Mouse (Mus musculus): Measurements from ENCODE around the gene Mospd3. TPM values are rescaled to one million over a fixed set of nuclear protein-coding genes. Genes with fewer than 3 reads are reported as not detected.

Gene Mospd3
- total and polyA plus RNA-seq, 2 experiments from 2014 or later = 9.3 to 19.7 TPM

- no peak for ATAC-seq (ENCODE audit: insufficient read depth, low read depth)
- Histone ChIP-seq H3K4me1 (ENCODE audit: control insufficient read depth, insufficient read depth) (peaks cover 5% of the 10 kb centered on the region; the same call in 1 of the 2 replicates), H3K4me3 (ENCODE audit: low read depth, low read length) (peak within 1 kb of the TSS; percentile 30), H3K4me2 (ENCODE audit: low read depth, low read length) (peak within 1 kb of the TSS; percentile 63), H3K27me3 (ENCODE audit: control insufficient read depth, insufficient read depth, low read length) (peaks cover 33% of the 10 kb centered on the region), H3K9ac (replicated peaks; ENCODE audit: low read depth, low read length) (no peak within 1 kb of the TSS), H3K9me3 (replicated peaks; ENCODE audit: control insufficient read depth, low read length) (no peaks in the 10 kb centered on the region), H3K27ac (ENCODE audit: low read depth) (no peak within 1 kb of the TSS), H3K36me3 (replicated peaks; ENCODE audit: control insufficient read depth, insufficient read depth, low read length) (peaks cover 15% of the 10 kb centered on the region)
- TF ChIP-seq EP300 (IDR thresholded peaks at IDR 0.05; ENCODE audit: low read depth) = no peak
- TF ChIP-seq CTCF (IDR thresholded peaks at IDR 0.05; ENCODE audit: low read depth) = no peak
- DNase-seq (ENCODE audit: low spot score) = no peak
- whole genome bisulfite sequencing = 25% methylated on average over 11 of the region's 11 CpGs
Observed at GRCm38 (mm10) chr5:137645652-137646091, 44.8 kb upstream of the Mospd3 start, which contains the start of gene Irs3. TSS of gene Irs3 (minus strand) at chr5:137645714.

- DNase-seq (ENCODE audit: low spot score) = no peak
- TF ChIP-seq EP300 (IDR thresholded peaks at IDR 0.05; ENCODE audit: low read depth) (no peak), CTCF (IDR thresholded peaks at IDR 0.05; ENCODE audit: low read depth) (no peak)
Observed at GRCm38 (mm10) chr5:137645091-137645651, 44.3 kb upstream of the Mospd3 start.

GRCm38 (mm10) chr5:137644484-137644883 lies 43.6 kb upstream of the Mospd3 start:
- Histone ChIP-seq H3K27me3 (ENCODE audit: control insufficient read depth, insufficient read depth, low read length) (peaks cover 33% of the 10 kb centered on the region), H3K4me2 (ENCODE audit: low read depth, low read length) (no peak overlapping the region), H3K4me3 (ENCODE audit: low read depth, low read length) (no peak overlapping the region), H3K27ac (ENCODE audit: low read depth) (no peak overlapping the region), H3K36me3 (replicated peaks; ENCODE audit: control insufficient read depth, insufficient read depth, low read length) (peaks cover 27% of the 10 kb centered on the region), H3K4me1 (ENCODE audit: control insufficient read depth, insufficient read depth) (no peaks in the 10 kb centered on the region), H3K9me3 (replicated peaks; ENCODE audit: control insufficient read depth, low read length) (no peaks in the 10 kb centered on the region), H3K9ac (replicated peaks; ENCODE audit: low read depth, low read length) (no peak overlapping the region)
- ATAC-seq (ENCODE audit: insufficient read depth, low read depth) = no peak
- no peak for DNase-seq (ENCODE audit: low spot score)
- WGBS = 41% methylated on average over 19 of the region's 19 CpGs
- TF ChIP-seq EP300 (IDR thresholded peaks at IDR 0.05; ENCODE audit: low read depth) (no peak), CTCF (IDR thresholded peaks at IDR 0.05; ENCODE audit: low read depth) (no peak)

More at GRCm38 (mm10) chr5:137645091-137645651, 44.3 kb upstream of the Mospd3 start:
- no peak overlapping the region for H3K9ac ChIP-seq (replicated peaks; ENCODE audit: low read depth, low read length)
- no peak; the same call in 1 of the 2 replicates for ATAC-seq (ENCODE audit: insufficient read depth, low read depth)
- peak overlapping the region; percentile 63 for H3K4me2 ChIP-seq (ENCODE audit: low read depth, low read length)
- peaks cover 33% of the 10 kb centered on the region for H3K27me3 ChIP-seq (ENCODE audit: control insufficient read depth, insufficient read depth, low read length)
- WGBS = 4% methylated on average over 44 of the region's 44 CpGs
- H3K36me3 ChIP-seq (replicated peaks; ENCODE audit: control insufficient read depth, insufficient read depth, low read length) = peaks cover 20% of the 10 kb centered on the region
- peaks cover 5% of the 10 kb centered on the region; the same call in 1 of the 2 replicates for H3K4me1 ChIP-seq (ENCODE audit: control insufficient read depth, insufficient read depth)
- peak overlapping the region; percentile 30 for H3K4me3 ChIP-seq (ENCODE audit: low read depth, low read length)
- H3K9me3 ChIP-seq (replicated peaks; ENCODE audit: control insufficient read depth, low read length) = no peaks in the 10 kb centered on the region
- H3K27ac ChIP-seq (ENCODE audit: low read depth) = no peak overlapping the region

GRCm38 (mm10) chr5:137642886-137643285 lies 42.0 kb upstream of the Mospd3 start:
- Histone ChIP-seq H3K9me3 (replicated peaks; ENCODE audit: control insufficient read depth, low read length) (no peaks in the 10 kb centered on the region), H3K36me3 (replicated peaks; ENCODE audit: control insufficient read depth, insufficient read depth, low read length) (peaks cover 43% of the 10 kb centered on the region), H3K27me3 (ENCODE audit: control insufficient read depth, insufficient read depth, low read length) (peaks cover 33% of the 10 kb centered on the region), H3K9ac (replicated peaks; ENCODE audit: low read depth, low read length) (no peak overlapping the region), H3K4me1 (ENCODE audit: control insufficient read depth, insufficient read depth) (no peaks in the 10 kb centered on the region), H3K4me2 (ENCODE audit: low read depth, low read length) (no peak overlapping the region), H3K4me3 (ENCODE audit: low read depth, low read length) (no peak overlapping the region), H3K27ac (ENCODE audit: low read depth) (no peak overlapping the region)
- 58% methylated on average over 4 of the region's 4 CpGs for WGBS
- ATAC-seq (ENCODE audit: insufficient read depth, low read depth) (no peak), DNase-seq (ENCODE audit: low spot score) (no peak)
- TF ChIP-seq EP300 (IDR thresholded peaks at IDR 0.05; ENCODE audit: low read depth) = no peak
- no peak for TF ChIP-seq CTCF (IDR thresholded peaks at IDR 0.05; ENCODE audit: low read depth)

GRCm38 (mm10) chr5:137641054-137641453 lies 40.2 kb upstream of the Mospd3 start, which contains the start of gene Sap25:
TSS of gene Sap25 (plus strand) at chr5:137641334.
- H3K27ac ChIP-seq (ENCODE audit: low read depth) = no peak within 1 kb of the TSS
- no peak within 1 kb of the TSS for H3K4me2 ChIP-seq (ENCODE audit: low read depth, low read length)
- TF ChIP-seq EP300 (IDR thresholded peaks at IDR 0.05; ENCODE audit: low read depth) (no peak), CTCF (IDR thresholded peaks at IDR 0.05; ENCODE audit: low read depth) (0 out of 2 replicates have a peak, but pooled peaks have one; percentile 12)
- no peaks in the 10 kb centered on the region for H3K4me1 ChIP-seq (ENCODE audit: control insufficient read depth, insufficient read depth)
- peaks cover 61% of the 10 kb centered on the region for H3K36me3 ChIP-seq (replicated peaks; ENCODE audit: control insufficient read depth, insufficient read depth, low read length)
- H3K9me3 ChIP-seq (replicated peaks; ENCODE audit: control insufficient read depth, low read length) = no peaks in the 10 kb centered on the region
- H3K4me3 ChIP-seq (ENCODE audit: low read depth, low read length) = no peak within 1 kb of the TSS
- ATAC-seq (ENCODE audit: insufficient read depth, low read depth) = no peak
- DNase-seq (ENCODE audit: low spot score) = no peak
- H3K27me3 ChIP-seq (ENCODE audit: control insufficient read depth, insufficient read depth, low read length) = peaks cover 24% of the 10 kb centered on the region
- no peak within 1 kb of the TSS for H3K9ac ChIP-seq (replicated peaks; ENCODE audit: low read depth, low read length)
- 83% methylated on average over 19 of the region's 19 CpGs for WGBS
